Mouse (Mus musculus) right cerebral cortex, postnatal 36 days (tissue): ENCODE data around the gene Hist1h3i.
"Not testable (repeated sequence)": the region's sequence is repeated elsewhere in the genome, so short reads cannot be mapped to it uniquely, and the experiment has no call there.

Experiments
- DNase-seq, 2 experiments: peaks; one replicate each; pipeline ENCODE4 v3.0.0; 2022; ENCODE audit warnings: low spot score in 2 of 2, mixed read lengths in 1 of 2

Gene Hist1h3i

GRCm38 (mm10) chr13:21783255-21783617 is at the start of gene Hist1h3i:
Gene Hist1h3i (minus strand): TSS chr13:21783370.
- DNase-seq, result peak; percentile 55 to 66

GRCm38 (mm10) chr13:21831418-21832394 is 48.5 kb upstream of the Hist1h3i start, which contains the start of gene Hist1h4n:
Gene Hist1h4n (minus strand): TSS chr13:21832196.
- peak; percentile 14 to 28 for DNase-seq

- no peak for DNase-seq
Observed at GRCm38 (mm10) chr13:21830344-21830743, 47.2 kb upstream of the Hist1h3i start.

- no peak for DNase-seq
Observed at GRCm38 (mm10) chr13:21828511-21828910, 45.3 kb upstream of the Hist1h3i start.

- DNase-seq, result not testable (repeated sequence)
Observed at GRCm38 (mm10) chr13:21820082-21820890, 37.1 kb upstream of the Hist1h3i start.

GRCm38 (mm10) chr13:21812092-21812491 is 28.9 kb upstream of the Hist1h3i start:
- not testable (repeated sequence) for DNase-seq

- peak in 1 of 2 experiments; percentile 49 for DNase-seq
Observed at GRCm38 (mm10) chr13:21811539-21811938, 28.4 kb upstream of the Hist1h3i start, which contains the start of gene Hist1h4m. Gene Hist1h4m (plus strand): TSS chr13:21811746.

- not testable (repeated sequence) for DNase-seq
Observed at GRCm38 (mm10) chr13:21811074-21811473, 27.9 kb upstream of the Hist1h3i start.

GRCm38 (mm10) chr13:21810073-21810472 is 26.9 kb upstream of the Hist1h3i start, which contains the start of the genes Hist1h2bq and Hist1h2ao:
Gene Hist1h2bq (minus strand): TSS chr13:21810197.
Gene Hist1h2ao (plus strand): TSS chr13:21810465.
- DNase-seq, result not testable (repeated sequence)

- DNase-seq, result not testable (repeated sequence)
Observed at GRCm38 (mm10) chr13:21803058-21803457, 19.9 kb upstream of the Hist1h3i start.

- DNase-seq, result not testable (repeated sequence)
Observed at GRCm38 (mm10) chr13:21797163-21797562, 14.0 kb upstream of the Hist1h3i start.

- no peak for DNase-seq
Observed at GRCm38 (mm10) chr13:21795584-21795983, 12.4 kb upstream of the Hist1h3i start.

- DNase-seq, result no peak
Observed at GRCm38 (mm10) chr13:21790601-21791283, 7.6 kb upstream of the Hist1h3i start.

- DNase-seq, result no peak
Observed at GRCm38 (mm10) chr13:21789925-21790324, 6.8 kb upstream of the Hist1h3i start.

- no peak for DNase-seq
Observed at GRCm38 (mm10) chr13:21787760-21788593, 4.8 kb upstream of the Hist1h3i start.

GRCm38 (mm10) chr13:21786899-21787629 is 3.9 kb upstream of the Hist1h3i start, which contains the start of the genes Hist1h2an and Hist1h2bp:
Gene Hist1h2an (minus strand): TSS chr13:21787218.
Gene Hist1h2bp (plus strand): TSS chr13:21787461.
- peak; percentile 87 to 91 for DNase-seq

- DNase-seq, result no peak
Observed at GRCm38 (mm10) chr13:21786189-21786898, 3.2 kb upstream of the Hist1h3i start.

- no peak for DNase-seq
Observed at GRCm38 (mm10) chr13:21784311-21784710, 1.1 kb upstream of the Hist1h3i start.

- DNase-seq, result peak; percentile 3
Observed at GRCm38 (mm10) chr13:21783734-21784161, 578 bp upstream of the Hist1h3i start.
